Comparison of ENCODE assay signal across 27 mouse cellular contexts in the genomic region with DNA sequence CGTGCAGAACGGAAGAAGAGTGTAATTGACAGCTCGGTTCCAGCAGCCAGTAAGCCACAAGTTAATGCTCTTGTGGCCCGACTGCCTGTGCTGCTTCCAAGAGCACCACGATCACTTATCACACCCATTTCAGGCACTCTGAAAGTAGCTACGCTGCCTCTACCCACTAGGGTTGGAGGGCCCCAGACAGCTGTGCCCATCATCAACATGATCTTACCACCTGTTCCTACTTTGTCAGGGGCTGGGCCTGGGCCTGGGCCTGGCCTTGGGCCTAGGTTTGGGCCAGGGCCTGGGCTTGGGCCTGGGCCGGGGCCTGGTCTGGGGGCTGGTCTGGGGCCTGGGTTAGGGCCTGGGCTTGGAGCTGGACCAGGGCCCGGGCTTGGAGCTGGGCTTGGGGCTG. TPM values are rescaled to one million over a fixed set of nuclear protein-coding genes. Genes with fewer than 3 reads are reported as not detected.
DNase-seq lines count a peak whose midpoint lies in the region; ATAC-seq lines count a peak whose summit lies in the region.
"Had no signal": no experiment of that assay in that cellular context is flagged by ENCODE, and none has a peak within 500 bp of the region (broad histone marks: within the 10 kb centered on the region; RNA-seq: fewer than 3 reads in every experiment).

No protein-coding gene starts in this region.

- H3K4me3 ChIP-seq in heart, embryonic 13.5 days = no peak overlapping the region
- H3K4me3 ChIP-seq in midbrain, embryonic 14.5 days (replicated peaks; ENCODE audit: low read depth, low read length) = no peak overlapping the region
- no peak overlapping the region for H3K4me3 ChIP-seq in midbrain, embryonic 15.5 days
- H3K4me3 ChIP-seq: erythroblast, embryonic 14.5 days; forebrain, embryonic 12.5 days; forebrain, embryonic 15.5 days; heart, embryonic 15.5 days had no signal

- DNase-seq in gastrocnemius, postnatal 10 days = peak; percentile 24
- no peak for DNase-seq in gastrocnemius, postnatal 14 days
- no peak for DNase-seq in heart, adult 18-20 months
- DNase-seq in midbrain, embryonic 14.5 days = no peak
- DNase-seq in kidney, adult 8-10 months = no peak
- DNase-seq: adrenal gland, adult 2 months; adrenal gland, postnatal 14 days; cerebellum, adult 11 months; cerebellum, adult 2 months; cerebellum, adult 9-11 months; cerebellum, postnatal 25 days; embryo, embryonic 11 days; gastrocnemius, postnatal 36 days; heart, postnatal 10 days; heart, postnatal 36 days; kidney, adult 18-20 months had no signal

- WGBS in heart, embryonic 13.5 days = 73% methylated on average over 8 of the region's 8 CpGs
- 92% methylated on average over 8 of the region's 8 CpGs for WGBS in midbrain, embryonic 14.5 days
- WGBS in midbrain, embryonic 15.5 days = 93% methylated on average over 8 of the region's 8 CpGs

- no peaks in the 10 kb centered on the region for H3K9me3 ChIP-seq in heart, embryonic 13.5 days
- H3K9me3 ChIP-seq in midbrain, embryonic 14.5 days (ENCODE audit: control insufficient read depth, low read length) = no peaks in the 10 kb centered on the region
- H3K9me3 ChIP-seq in midbrain, embryonic 15.5 days = no peaks in the 10 kb centered on the region
- H3K9me3 ChIP-seq: forebrain, embryonic 12.5 days; forebrain, embryonic 15.5 days; heart, embryonic 15.5 days had no signal

- no peak overlapping the region for H3K4me2 ChIP-seq in heart, embryonic 13.5 days
- H3K4me2 ChIP-seq in midbrain, embryonic 14.5 days (ENCODE audit: low read length) = no peak overlapping the region
- no peak overlapping the region for H3K4me2 ChIP-seq in midbrain, embryonic 15.5 days
- H3K4me2 ChIP-seq: forebrain, embryonic 12.5 days; forebrain, embryonic 15.5 days; heart, embryonic 15.5 days; hindbrain, embryonic 14.5 days had no signal

- peaks cover 33% of the 10 kb centered on the region for H3K4me1 ChIP-seq in heart, embryonic 13.5 days
- H3K4me1 ChIP-seq in midbrain, embryonic 14.5 days (ENCODE audit: control insufficient read depth, insufficient read depth, low read length) = peaks cover 9% of the 10 kb centered on the region
- H3K4me1 ChIP-seq in midbrain, embryonic 15.5 days = peaks cover 14% of the 10 kb centered on the region

- 0 out of 2 replicates have a peak overlapping the region, but pooled peaks have one; percentile 35 for H3K9ac ChIP-seq in heart, embryonic 13.5 days
- H3K9ac ChIP-seq in midbrain, embryonic 14.5 days (replicated peaks; ENCODE audit: low read length) = 0 out of 2 replicates have a peak overlapping the region, but pooled peaks have one; percentile 9
- no peak overlapping the region for H3K9ac ChIP-seq in midbrain, embryonic 15.5 days
- H3K9ac ChIP-seq: forebrain, embryonic 12.5 days; forebrain, embryonic 15.5 days; heart, embryonic 15.5 days; hindbrain, embryonic 14.5 days had no signal

- intact Hi-C loops in gastrocnemius, postnatal 14 days (cut with DNase I; ENCODE audit: low total_unique reads) = no loop called here

- H3K36me3 ChIP-seq in heart, embryonic 13.5 days = peaks cover 41% of the 10 kb centered on the region
- H3K36me3 ChIP-seq in midbrain, embryonic 14.5 days (ENCODE audit: control insufficient read depth, insufficient read depth, low read length) = peaks cover 37% of the 10 kb centered on the region
- H3K36me3 ChIP-seq in midbrain, embryonic 15.5 days (replicated peaks) = 0 out of 2 replicates have a peak, but pooled peaks cover 14% of the 10 kb centered on the region

- H3K27me3 ChIP-seq in heart, embryonic 13.5 days (replicated peaks) = no peaks in the 10 kb centered on the region
- no peaks in the 10 kb centered on the region for H3K27me3 ChIP-seq in midbrain, embryonic 14.5 days (ENCODE audit: control insufficient read depth, insufficient read depth, low read length)
- H3K27me3 ChIP-seq in midbrain, embryonic 15.5 days (replicated peaks) = no peaks in the 10 kb centered on the region
- H3K27me3 ChIP-seq: forebrain, embryonic 12.5 days; forebrain, embryonic 15.5 days; heart, embryonic 15.5 days had no signal

- ATAC-seq in heart, embryonic 13.5 days (ENCODE audit: extremely low read depth, insufficient number of reproducible peaks, low FRiP score, low TSS enrichment) = no peak
- ATAC-seq in midbrain, embryonic 14.5 days (ENCODE audit: low FRiP score, low TSS enrichment) = no peak
- ATAC-seq in midbrain, embryonic 15.5 days (replicated peaks) = no peak
- ATAC-seq: CD4-positive, CD25-positive, alpha-beta regulatory T cell, adult 4 months; forebrain, embryonic 15.5 days; hindbrain, postnatal 0 days; inflammation-experienced regulatory T-cells, adult 6 months; intestine, embryonic 16.5 days had no signal

- no peak overlapping the region for H3K27ac ChIP-seq in heart, embryonic 13.5 days (replicated peaks)
- H3K27ac ChIP-seq in midbrain, embryonic 14.5 days (replicated peaks; ENCODE audit: low read depth, low read length) = no peak overlapping the region
- H3K27ac ChIP-seq in midbrain, embryonic 15.5 days = no peak overlapping the region
- H3K27ac ChIP-seq: forebrain, embryonic 12.5 days; forebrain, embryonic 15.5 days; heart, embryonic 15.5 days; hindbrain, embryonic 14.5 days; hindbrain, postnatal 0 days had no signal

RNA-seq across cellular contexts. Expression of gene Rfx5, which starts 4.4 kb away (rescaled TPM):
- 10 to 100 TPM in 1 of 2 experiments, 1 to 10 TPM in 1; 7.6 to 11.5 TPM for total RNA-seq in gastrocnemius, postnatal 10 days (2021)
- total RNA-seq in gastrocnemius, postnatal 14 days (2021) = 1 to 10 TPM; 5.8 to 7.2 TPM
- 5.4 and 6.3 TPM in 2 replicates for polyA plus RNA-seq in heart, embryonic 13.5 days (2015; fragmentation: Nextera tagmentation; extraction: Ambion mirVana)
- 1 to 10 TPM; 5.4 to 8.8 TPM for total RNA-seq in heart, adult 18-20 months (2021)
- 8.3 and 8.6 TPM in 2 replicates for polyA plus RNA-seq in midbrain, embryonic 14.5 days (2014; fragmentation: Nextera tagmentation; extraction: Ambion mirVana)
- 6.5 and 7.0 TPM in 2 replicates for polyA plus RNA-seq in midbrain, embryonic 15.5 days (2015; fragmentation: Nextera tagmentation; extraction: Ambion mirVana)
- polyA plus RNA-seq: erythroblast, embryonic 14.5 days had no signal

RNA-seq across cellular contexts. Expression of gene Pi4kb, which starts 16.2 kb away (rescaled TPM):
- total RNA-seq in gastrocnemius, postnatal 10 days (2021) = 10 to 100 TPM; 31.0 to 32.7 TPM
- total RNA-seq in gastrocnemius, postnatal 14 days (2021) = 10 to 100 TPM; 23.5 to 24.1 TPM
- 14.0 and 17.6 TPM in 2 replicates for polyA plus RNA-seq in heart, embryonic 13.5 days (2015; fragmentation: Nextera tagmentation; extraction: Ambion mirVana)
- 10 to 100 TPM; 23.7 to 26.6 TPM for total RNA-seq in heart, adult 18-20 months (2021)
- polyA plus RNA-seq in midbrain, embryonic 14.5 days (2014; fragmentation: Nextera tagmentation; extraction: Ambion mirVana) = 24.3 and 28.7 TPM in 2 replicates
- polyA plus RNA-seq in midbrain, embryonic 15.5 days (2015; fragmentation: Nextera tagmentation; extraction: Ambion mirVana) = 22.5 and 24.6 TPM in 2 replicates

RNA-seq across cellular contexts. Expression of gene Selenbp1, which starts 25.4 kb away (rescaled TPM):
- total RNA-seq in gastrocnemius, postnatal 10 days (2021) = 1 to 10 TPM; 8.3 to 8.6 TPM
- total RNA-seq in gastrocnemius, postnatal 14 days (2021) = 1 to 10 TPM; 8.9 to 9.5 TPM
- 50.9 and 63.2 TPM in 2 replicates for polyA plus RNA-seq in heart, embryonic 13.5 days (2015; fragmentation: Nextera tagmentation; extraction: Ambion mirVana)
- 100 to 1,000 TPM in 1 of 2 experiments, 10 to 100 TPM in 1; 97.9 to 127 TPM for total RNA-seq in heart, adult 18-20 months (2021)
- polyA plus RNA-seq in midbrain, embryonic 14.5 days (2014; fragmentation: Nextera tagmentation; extraction: Ambion mirVana) = 7.3 and 9.1 TPM in 2 replicates
- 11.2 and 14.0 TPM in 2 replicates for polyA plus RNA-seq in midbrain, embryonic 15.5 days (2015; fragmentation: Nextera tagmentation; extraction: Ambion mirVana)

RNA-seq across cellular contexts. Expression of gene Zfp687, which starts 57.0 kb away (rescaled TPM):
- total RNA-seq in gastrocnemius, postnatal 10 days (2021) = 10 to 100 TPM; 20.2 to 22.6 TPM
- total RNA-seq in gastrocnemius, postnatal 14 days (2021) = 10 to 100 TPM; 12.4 to 13.8 TPM
- 14.3 and 17.4 TPM in 2 replicates for polyA plus RNA-seq in heart, embryonic 13.5 days (2015; fragmentation: Nextera tagmentation; extraction: Ambion mirVana)
- 10 to 100 TPM; 10.3 to 12.0 TPM for total RNA-seq in heart, adult 18-20 months (2021)
- 22.5 and 30.0 TPM in 2 replicates for polyA plus RNA-seq in midbrain, embryonic 14.5 days (2014; fragmentation: Nextera tagmentation; extraction: Ambion mirVana)
- 20.7 and 21.2 TPM in 2 replicates for polyA plus RNA-seq in midbrain, embryonic 15.5 days (2015; fragmentation: Nextera tagmentation; extraction: Ambion mirVana)

Comparison
In these comparisons a context has a peak if more than half of its experiments do, and no peak if none do; other contexts are left out.
1. RNA of gene Selenbp1, which starts 25.4 kb away (total RNA-seq): 97.9 to 127 TPM in heart, adult 18-20 months; 8.9 to 9.5 TPM in gastrocnemius, postnatal 14 days and 8.3 to 8.6 TPM in gastrocnemius, postnatal 10 days; every median in the first group is over 4 times any median in the second.